Mouse (Mus musculus) heart, embryonic 16.5 days (tissue): Measurements from ENCODE around the gene Kctd11. TPM values are rescaled to one million over a fixed set of nuclear protein-coding genes. Genes with fewer than 3 reads are reported as not detected.
A peak's percentile ranks its signal among the peaks of the same experiment; 100 is the strongest.

Experiments used
- ATAC-seq: fragments of 200-750 bp; cut with Nextera tagmentation; replicated peaks from 2 replicates; pipeline ENCODE4 v1.8.0; 2017; ENCODE audit warnings: moderate number of reproducible peaks; ENCODE audit not compliant: insufficient read depth, low FRiP score; ENCODE audit errors: extremely low read depth
- H3K27ac ChIP-seq: fragments of 300-500 bp; sonication (generic); 2 replicates; pipeline ENCODE4 v1.5.1; 2014; ENCODE audit warnings: mild to moderate bottlenecking, low read length, control low read depth, moderate library complexity
- H3K27me3 ChIP-seq: fragments of 300-500 bp; sonication (generic); 2 replicates; pipeline ENCODE4 v1.6.1; 2014; ENCODE audit warnings: low read length, mixed read lengths; ENCODE audit not compliant: control insufficient read depth, insufficient read depth
- H3K36me3 ChIP-seq: fragments of 300-500 bp; sonication (generic); 2 replicates; pipeline ENCODE4 v1.6.1; 2014; ENCODE audit not compliant: control insufficient read depth, insufficient read depth
- H3K4me1 ChIP-seq: fragments of 300-500 bp; sonication (generic); 2 replicates; pipeline ENCODE4 v1.6.1; 2014; ENCODE audit warnings: low read length, mixed read lengths; ENCODE audit not compliant: control insufficient read depth, insufficient read depth
- H3K4me2 ChIP-seq: fragments of 300-500 bp; sonication (generic); 2 replicates; pipeline ENCODE4 v1.6.1; 2014; ENCODE audit warnings: low read depth, mild to moderate bottlenecking, control low read depth, low read length
- H3K4me3 ChIP-seq: fragments of 300-500 bp; sonication (generic); 2 replicates; pipeline ENCODE4 v1.5.1; 2014; ENCODE audit warnings: mild to moderate bottlenecking, control low read depth, low read length
- H3K9ac ChIP-seq: fragments of 300-500 bp; sonication (generic); 2 replicates; pipeline ENCODE4 v1.6.1; 2014; ENCODE audit warnings: low read length, control low read depth
- H3K9me3 ChIP-seq: fragments of 300-500 bp; sonication (generic); replicated peaks from 2 replicates; pipeline ENCODE4 v1.6.1; 2016; ENCODE audit warnings: low read length; ENCODE audit not compliant: control insufficient read depth
- WGBS: fragments of 180-500 bp; shearing (Covaris S2); extraction: QIAGEN DNeasy Blood & Tissue Kit; methylation state at CpG from one replicate; pipeline ENCODE4 v1.1.7; 2014; 5-methylcytosine and 5-hydroxymethylcytosine counted together
- polyA plus RNA-seq: library from polyadenylated mRNA; unstranded; fragments of >200 nt; fragmentation: Nextera tagmentation; extraction: Ambion mirVana; gene quantifications from 2 replicates; pipeline ENCODE4 v1.2.1, GENCODE M21; 2015

The Kctd11 gene
- polyA plus RNA-seq, 1 experiment from 2014 or later = 3.9 TPM

- peaks cover 20% of the 10 kb centered on the region for H3K4me1 ChIP-seq
- peak overlapping the region; percentile 93 for H3K4me2 ChIP-seq
- H3K4me3 ChIP-seq = no peak overlapping the region; the same call in 1 of the 2 replicates
- H3K9me3 ChIP-seq = no peaks in the 10 kb centered on the region
- no peak overlapping the region for H3K27ac ChIP-seq
- H3K9ac ChIP-seq = no peak overlapping the region; the same call in 1 of the 2 replicates
- 85% methylated on average over 6 of the region's 6 CpGs for WGBS
- H3K27me3 ChIP-seq = no peaks in the 10 kb centered on the region
- ATAC-seq = no peak
- H3K36me3 ChIP-seq = no peaks in the 10 kb centered on the region
These were observed 2.3 kb downstream of the Kctd11 start for GRCm38 (mm10) chr11:69878952-69879351.

GRCm38 (mm10) chr11:69878399-69878798, 2.8 kb downstream of the Kctd11 start:
- WGBS = 90% methylated on average over 3 of the region's 3 CpGs
- Histone ChIP-seq H3K9ac (no peak overlapping the region), H3K36me3 (no peaks in the 10 kb centered on the region), H3K4me2 (peak overlapping the region; percentile 7; the same call in 1 of the 2 replicates), H3K4me1 (peaks cover 20% of the 10 kb centered on the region), H3K27me3 (no peaks in the 10 kb centered on the region), H3K9me3 (no peaks in the 10 kb centered on the region), H3K4me3 (no peak overlapping the region), H3K27ac (no peak overlapping the region)
- no peak for ATAC-seq

GRCm38 (mm10) chr11:69877878-69878277, 3.3 kb downstream of the Kctd11 start, which contains the start of gene Tmem95:
Tmem95 (minus strand) TSS chr11:69878018.
- 82% methylated on average over 11 of the region's 11 CpGs for WGBS
- Histone ChIP-seq H3K27me3 (no peaks in the 10 kb centered on the region), H3K9me3 (no peaks in the 10 kb centered on the region), H3K4me1 (peaks cover 20% of the 10 kb centered on the region), H3K4me2 (peak within 1 kb of the TSS; percentile 49), H3K27ac (no peak within 1 kb of the TSS), H3K36me3 (no peaks in the 10 kb centered on the region), H3K9ac (peak within 1 kb of the TSS; percentile 45; the same call in 1 of the 2 replicates), H3K4me3 (peak within 1 kb of the TSS; percentile 16; the same call in 1 of the 2 replicates)
- ATAC-seq = no peak

- peak overlapping the region; percentile 16; the same call in 1 of the 2 replicates for H3K4me3 ChIP-seq
- no peaks in the 10 kb centered on the region for H3K9me3 ChIP-seq
- no peaks in the 10 kb centered on the region for H3K27me3 ChIP-seq
- no peak for ATAC-seq
- peak overlapping the region; percentile 45; the same call in 1 of the 2 replicates for H3K9ac ChIP-seq
- peak overlapping the region; percentile 74 for H3K27ac ChIP-seq
- H3K36me3 ChIP-seq = no peaks in the 10 kb centered on the region
- peak overlapping the region; percentile 49 for H3K4me2 ChIP-seq
- peaks cover 19% of the 10 kb centered on the region for H3K4me1 ChIP-seq
- WGBS = under 1% methylated on average over 11 of the region's 12 CpGs
These were observed 4.3 kb downstream of the Kctd11 start for GRCm38 (mm10) chr11:69876867-69877266.

- peaks cover 12% of the 10 kb centered on the region for H3K4me1 ChIP-seq
- no peaks in the 10 kb centered on the region for H3K36me3 ChIP-seq
- H3K27me3 ChIP-seq = no peaks in the 10 kb centered on the region
- ATAC-seq = peak; percentile 38
- H3K4me3 ChIP-seq = no peak overlapping the region
- H3K4me2 ChIP-seq = no peak overlapping the region
- WGBS = 37% methylated on average over 7 of the region's 7 CpGs
- H3K9ac ChIP-seq = no peak overlapping the region
- H3K9me3 ChIP-seq = no peaks in the 10 kb centered on the region
- H3K27ac ChIP-seq = peak overlapping the region; percentile 74
These were observed 5.0 kb downstream of the Kctd11 start for GRCm38 (mm10) chr11:69876186-69876585.

- no peak for ATAC-seq
- H3K4me1 ChIP-seq = peaks cover 5% of the 10 kb centered on the region; the same call in 1 of the 2 replicates
- no peak overlapping the region for H3K27ac ChIP-seq
- WGBS = 70% methylated on average over 4 of the region's 4 CpGs
- no peak overlapping the region for H3K4me2 ChIP-seq
- no peaks in the 10 kb centered on the region for H3K27me3 ChIP-seq
- H3K9ac ChIP-seq = no peak overlapping the region
- H3K9me3 ChIP-seq = no peaks in the 10 kb centered on the region
- no peaks in the 10 kb centered on the region for H3K36me3 ChIP-seq
- H3K4me3 ChIP-seq = no peak overlapping the region
These were observed 8.8 kb downstream of the Kctd11 start for GRCm38 (mm10) chr11:69872451-69872850.

- H3K9ac ChIP-seq = no peak overlapping the region
- no peaks in the 10 kb centered on the region; the same call in 1 of the 2 replicates for H3K4me1 ChIP-seq
- H3K4me2 ChIP-seq = no peak overlapping the region
- no peaks in the 10 kb centered on the region for H3K36me3 ChIP-seq
- no peaks in the 10 kb centered on the region for H3K9me3 ChIP-seq
- 84% methylated on average over 7 of the region's 7 CpGs for WGBS
- ATAC-seq = no peak
- no peak overlapping the region for H3K4me3 ChIP-seq
- no peaks in the 10 kb centered on the region for H3K27me3 ChIP-seq
- no peak overlapping the region for H3K27ac ChIP-seq
These were observed 9.4 kb downstream of the Kctd11 start for GRCm38 (mm10) chr11:69871822-69872221.

- H3K9ac ChIP-seq = no peak overlapping the region
- no peaks in the 10 kb centered on the region for H3K4me1 ChIP-seq
- no peaks in the 10 kb centered on the region for H3K36me3 ChIP-seq
- WGBS = 85% methylated on average over 2 of the region's 2 CpGs
- ATAC-seq = no peak
- no peaks in the 10 kb centered on the region for H3K9me3 ChIP-seq
- no peak overlapping the region for H3K4me3 ChIP-seq
- H3K27ac ChIP-seq = no peak overlapping the region
- no peaks in the 10 kb centered on the region for H3K27me3 ChIP-seq
- H3K4me2 ChIP-seq = no peak overlapping the region
These were observed 10.7 kb downstream of the Kctd11 start for GRCm38 (mm10) chr11:69870289-69871069.

GRCm38 (mm10) chr11:69867335-69867734, 13.9 kb downstream of the Kctd11 start:
- H3K4me1 ChIP-seq = peaks cover 3% of the 10 kb centered on the region
- no peaks in the 10 kb centered on the region for H3K27me3 ChIP-seq
- H3K4me3 ChIP-seq = no peak overlapping the region
- H3K9ac ChIP-seq = no peak overlapping the region
- no peaks in the 10 kb centered on the region for H3K9me3 ChIP-seq
- no peak for ATAC-seq
- no peak overlapping the region for H3K27ac ChIP-seq
- WGBS = 45% methylated on average over 9 of the region's 9 CpGs
- no peaks in the 10 kb centered on the region for H3K36me3 ChIP-seq
- H3K4me2 ChIP-seq = no peak overlapping the region
